Mouse (Mus musculus) bone marrow macrophage, adult 2 months (primary cell): ENCODE data around the gene 9230104L09Rik.

Source experiments
- CTCF ChIP-seq: IDR thresholded peaks from 2 replicates; pipeline ENCODE4 v1.5.1; 2012; ENCODE audit warnings: low read depth, mild to moderate bottlenecking, low read length, moderate library complexity
- POLR2A ChIP-seq: IDR thresholded peaks from 2 replicates; pipeline ENCODE4 v1.6.1; 2012; ENCODE audit warnings: mild to moderate bottlenecking, low read depth, low read length, borderline replicate concordance

DNA sequence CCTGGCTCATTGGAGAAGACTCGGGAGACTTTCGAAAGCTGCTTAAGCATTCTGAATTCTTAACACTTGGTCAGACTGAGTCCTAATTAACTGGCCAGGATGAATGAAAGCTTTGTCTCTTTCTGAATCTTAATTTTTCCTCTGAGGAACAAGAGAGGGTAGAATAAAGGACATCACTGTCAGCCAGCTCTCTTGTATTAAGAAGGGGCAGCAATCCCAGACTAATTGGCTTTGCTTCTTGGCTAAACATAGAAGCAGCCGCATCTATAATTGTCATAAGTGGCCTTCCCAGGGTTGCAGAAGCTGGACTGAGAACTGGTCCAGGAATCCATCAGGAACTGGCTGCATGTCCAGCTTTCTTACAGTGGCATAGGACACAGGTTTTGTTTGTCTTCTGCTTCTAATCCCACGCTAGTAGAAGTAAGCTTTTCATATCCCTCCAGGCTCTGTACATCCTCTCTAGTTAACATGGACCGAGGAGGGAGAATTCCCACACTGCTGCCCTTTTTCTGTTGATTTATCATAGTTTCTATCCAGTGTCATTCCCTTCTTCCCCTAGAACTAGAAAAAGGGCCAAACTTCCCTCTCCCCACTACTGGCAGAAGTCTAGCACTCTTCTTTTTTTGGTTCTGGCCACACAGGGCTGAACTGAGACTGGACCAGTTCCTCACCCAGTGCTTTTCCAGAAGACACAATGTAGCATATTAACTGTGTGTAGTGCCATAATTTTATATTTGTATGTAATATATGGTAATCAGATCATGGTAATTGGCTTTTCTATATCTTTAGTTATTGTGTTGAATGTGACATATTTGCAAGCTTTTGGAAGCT, 25.4 kb upstream of the 9230104L09Rik start:
- TF ChIP-seq POLR2A (no peak), CTCF (no peak)
